In genomic region chr2:149904405-149904804, GRCm38 (mm10) we compare ENCODE assay signal across 18 mouse cellular contexts.
"Had no signal": no experiment of that assay in that cellular context is flagged by ENCODE, and none has a peak within 500 bp of the region (broad histone marks: within the 10 kb centered on the region; RNA-seq: fewer than 3 reads in every experiment).

No protein-coding gene starts in this region.

- H3K4me1 ChIP-seq: liver, embryonic 15.5 days; lung, embryonic 15.5 days; megakaryocyte, embryonic 14.5 days; midbrain, embryonic 13.5 days; midbrain, embryonic 15.5 days; neural tube, embryonic 12.5 days; stomach, embryonic 15.5 days had no signal

- DNase-seq: liver, postnatal 0 days; lung, adult 2 months; lung, postnatal 10 days; lung, postnatal 36 days; right cerebral cortex, postnatal 14 days; thymus, adult 18-20 months; thymus, postnatal 14 days; thymus, postnatal 36 days had no signal

- H3K9ac ChIP-seq: liver, embryonic 15.5 days; liver, postnatal 0 days; lung, embryonic 15.5 days; midbrain, embryonic 13.5 days; midbrain, embryonic 15.5 days; neural tube, embryonic 12.5 days; stomach, embryonic 15.5 days had no signal

- ATAC-seq: liver, postnatal 0 days; midbrain, embryonic 13.5 days; midbrain, embryonic 15.5 days had no signal

- H3K27me3 ChIP-seq: liver, embryonic 15.5 days; lung, embryonic 15.5 days; megakaryocyte, embryonic 14.5 days; midbrain, embryonic 13.5 days; midbrain, embryonic 15.5 days; neural tube, embryonic 12.5 days; stomach, embryonic 15.5 days had no signal

- H3K9me3 ChIP-seq: liver, embryonic 15.5 days; lung, embryonic 15.5 days; midbrain, embryonic 13.5 days; midbrain, embryonic 15.5 days; neural tube, embryonic 12.5 days; stomach, embryonic 15.5 days had no signal

- H3K4me2 ChIP-seq: liver, embryonic 15.5 days; lung, embryonic 15.5 days; midbrain, embryonic 11.5 days; midbrain, embryonic 13.5 days; midbrain, embryonic 15.5 days; neural tube, embryonic 12.5 days; stomach, embryonic 15.5 days had no signal

- H3K27ac ChIP-seq: liver, embryonic 15.5 days; lung, embryonic 15.5 days; macrophage; midbrain, embryonic 13.5 days; midbrain, embryonic 15.5 days; neural tube, embryonic 12.5 days; stomach, embryonic 15.5 days; stomach, postnatal 0 days had no signal

- H3K36me3 ChIP-seq: liver, embryonic 15.5 days; lung, embryonic 15.5 days; midbrain, embryonic 13.5 days; midbrain, embryonic 15.5 days; neural tube, embryonic 12.5 days; stomach, embryonic 15.5 days had no signal

- H3K4me3 ChIP-seq: liver, embryonic 15.5 days; lung, embryonic 15.5 days; megakaryocyte, embryonic 14.5 days; midbrain, embryonic 13.5 days; midbrain, embryonic 15.5 days; neural tube, embryonic 12.5 days; stomach, embryonic 15.5 days had no signal
